Mouse (Mus musculus) lung, adult 2 months (tissue): Measurements from ENCODE around the gene Gpr3.

ENCODE experiments used
- CTCF ChIP-seq: fragments of 200-500 bp; IDR thresholded peaks from 2 replicates; pipeline ENCODE4 v1.5.1; 2011; ENCODE audit warnings: mild to moderate bottlenecking, low read length, control low read depth; ENCODE audit not compliant: insufficient read depth
- POLR2A ChIP-seq: fragments of 200-500 bp; IDR thresholded peaks from 2 replicates; pipeline ENCODE4 v1.6.1; 2011; ENCODE audit warnings: low read depth, mild to moderate bottlenecking, control low read depth, low read length, borderline replicate concordance; ENCODE audit errors: extremely low read depth

DNA sequence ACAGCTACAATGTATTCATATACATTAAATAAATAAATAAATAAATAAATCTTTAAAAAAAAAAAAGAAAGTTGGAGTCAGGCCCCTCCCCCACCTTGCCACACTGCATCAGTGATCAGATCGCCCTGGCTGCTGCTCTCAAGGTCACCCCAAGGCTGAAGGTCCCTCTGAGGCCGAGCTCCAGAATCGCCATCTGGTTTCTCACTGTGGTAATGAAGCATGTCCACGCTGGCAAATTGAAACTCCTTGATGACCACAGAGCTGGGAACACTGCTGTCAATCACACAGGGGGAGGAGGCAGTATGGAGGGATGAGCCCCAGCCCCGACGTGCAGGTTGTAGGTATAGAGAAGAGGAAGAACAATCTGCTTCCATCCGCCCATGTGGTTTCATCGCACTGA is 15.3 kb upstream of the Gpr3 start:
- TF ChIP-seq POLR2A (no peak), CTCF (no peak)
